ENCODE assay signal across 20 mouse cellular contexts in the genomic region with DNA sequence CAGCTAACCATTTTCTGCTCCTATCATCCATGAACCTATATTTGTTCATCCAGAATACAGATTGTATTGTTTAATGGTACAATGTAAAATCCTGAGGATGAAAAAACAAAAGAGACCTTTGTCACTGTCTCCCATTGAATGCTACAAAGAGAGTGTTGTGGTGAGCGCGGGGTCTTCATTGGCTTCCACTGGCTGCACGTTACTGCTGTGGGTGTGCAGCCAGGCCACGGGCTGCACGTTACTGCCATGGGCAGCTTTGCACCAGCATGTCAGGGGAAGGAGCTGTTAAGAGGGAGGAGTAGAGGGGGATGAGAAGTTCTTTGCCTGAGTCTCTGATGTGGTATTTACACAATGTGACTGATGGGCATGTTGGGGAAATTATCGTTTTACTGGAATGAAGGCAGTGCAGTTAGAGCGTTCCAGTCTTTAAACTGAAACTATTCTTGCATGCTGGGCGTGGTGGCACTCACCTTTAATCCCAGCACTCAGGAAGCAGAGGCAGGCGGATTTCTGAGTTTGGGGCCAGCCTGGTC. TPM values are rescaled to one million over a fixed set of nuclear protein-coding genes. Genes with fewer than 3 reads are reported as not detected.
A peak's percentile ranks its signal among the peaks of the same experiment; 100 is the strongest.
DNase-seq lines count a peak whose midpoint lies in the region; ATAC-seq lines count a peak whose summit lies in the region.
"Had no signal": no experiment of that assay in that cellular context is flagged by ENCODE, and none has a peak within 500 bp of the region (broad histone marks: within the 10 kb centered on the region; RNA-seq: fewer than 3 reads in every experiment).

No protein-coding gene starts in this region.

- no peak overlapping the region for H3K27ac ChIP-seq in heart, embryonic 12.5 days (ENCODE audit: poor library complexity, severe bottlenecking)
- H3K27ac ChIP-seq: embryonic facial prominence, embryonic 15.5 days; forebrain, embryonic 10.5 days; heart, adult 2 months; hindbrain, embryonic 10.5 days; hindbrain, embryonic 14.5 days had no signal

- peak; percentile 61 for DNase-seq in heart, adult 11 months
- peak; percentile 56 for DNase-seq in CD4-positive helper T cell, adult 2 months (ENCODE audit: low read depth, low spot score)
- DNase-seq in naive thymus-derived CD4-positive, alpha-beta T cell, adult 2 months (ENCODE audit: low read depth) = peak; percentile 56
- no peak for DNase-seq in adrenal gland, postnatal 14 days
- DNase-seq in layer of hippocampus, postnatal 14 days (ENCODE audit: low spot score in 2 of 2) = no peak
- DNase-seq: adrenal gland, postnatal 10 days; cerebellum, adult 18-20 months; cerebellum, adult 9-11 months; cerebellum, postnatal 36 days; gastrocnemius, postnatal 10 days; heart, adult 2 months had no signal

- H3K27me3 ChIP-seq in heart, embryonic 12.5 days (replicated peaks) = no peaks in the 10 kb centered on the region
- H3K27me3 ChIP-seq: embryonic facial prominence, embryonic 15.5 days had no signal

- H3K9me3 ChIP-seq in heart, embryonic 12.5 days (replicated peaks) = no peaks in the 10 kb centered on the region
- H3K9me3 ChIP-seq: embryonic facial prominence, embryonic 15.5 days; forebrain, embryonic 10.5 days; hindbrain, embryonic 10.5 days had no signal

- H3K4me1 ChIP-seq in heart, embryonic 12.5 days (replicated peaks) = 0 out of 2 replicates have a peak, but pooled peaks cover 3% of the 10 kb centered on the region

- H3K36me3 ChIP-seq in heart, embryonic 12.5 days = no peaks in the 10 kb centered on the region
- H3K36me3 ChIP-seq: embryonic facial prominence, embryonic 15.5 days; forebrain, embryonic 10.5 days; hindbrain, embryonic 10.5 days had no signal

- ATAC-seq in heart, embryonic 12.5 days (ENCODE audit: insufficient number of reproducible peaks, low FRiP score) = no peak
- ATAC-seq in activated CD4-positive, CD25-positive, alpha-beta regulatory T cell, adult 4 months = peak; percentile 32
- ATAC-seq: forebrain, embryonic 14.5 days had no signal

- H3K4me3 ChIP-seq in heart, embryonic 12.5 days = no peak overlapping the region
- H3K4me3 ChIP-seq: embryonic facial prominence, embryonic 15.5 days; erythroblast, embryonic 14.5 days; forebrain, embryonic 10.5 days; heart, adult 2 months; hindbrain, embryonic 10.5 days had no signal

- no peak overlapping the region for H3K4me2 ChIP-seq in heart, embryonic 12.5 days
- H3K4me2 ChIP-seq: embryonic facial prominence, embryonic 15.5 days; heart, embryonic 11.5 days; hindbrain, embryonic 14.5 days had no signal

- H3K9ac ChIP-seq in heart, embryonic 12.5 days = no peak overlapping the region
- H3K9ac ChIP-seq: embryonic facial prominence, embryonic 15.5 days; hindbrain, embryonic 14.5 days had no signal

- 83% methylated on average over 9 of the region's 9 CpGs for WGBS in heart, embryonic 12.5 days

RNA-seq across cellular contexts. Expression of a gene that starts 36.8 kb away (rescaled TPM):
- 13.1 and 14.5 TPM in 2 replicates for polyA plus RNA-seq in heart, embryonic 12.5 days (2016; fragmentation: Nextera tagmentation; extraction: Ambion mirVana)
- 10 to 100 TPM; 31.3 to 32.5 TPM for polyA plus RNA-seq in activated CD4-positive, CD25-positive, alpha-beta regulatory T cell, adult 4 months (2017; shearing (Covaris generic))
- total RNA-seq in adrenal gland, postnatal 14 days (2021) = 20.7 and 24.8 TPM in 2 replicates
- 10 to 100 TPM; 25.9 to 27.5 TPM for total RNA-seq in layer of hippocampus, postnatal 14 days (2021)

Comparison
In these comparisons a context has a peak if more than half of its experiments do, and no peak if none do; other contexts are left out.
1. DNase-seq: peak in heart, adult 11 months (single experiment), CD4-positive helper T cell, adult 2 months (single experiment) and naive thymus-derived CD4-positive, alpha-beta T cell, adult 2 months (single experiment); none in adrenal gland, postnatal 14 days (single experiment) and layer of hippocampus, postnatal 14 days (0 of 2).